Mouse (Mus musculus) CD4-positive, CD25-positive, alpha-beta regulatory T cell, adult 2 months (primary cell): ENCODE data around the gene Rrp1b.
"Not testable (repeated sequence)": the region's sequence is repeated elsewhere in the genome, so short reads cannot be mapped to it uniquely, and the experiment has no call there.

Experiments
- DNase-seq: peaks from one replicate; pipeline ENCODE4 v3.0.0-alpha.2; 2012; ENCODE audit warnings: low read depth, low spot score

The Rrp1b gene

DNA sequence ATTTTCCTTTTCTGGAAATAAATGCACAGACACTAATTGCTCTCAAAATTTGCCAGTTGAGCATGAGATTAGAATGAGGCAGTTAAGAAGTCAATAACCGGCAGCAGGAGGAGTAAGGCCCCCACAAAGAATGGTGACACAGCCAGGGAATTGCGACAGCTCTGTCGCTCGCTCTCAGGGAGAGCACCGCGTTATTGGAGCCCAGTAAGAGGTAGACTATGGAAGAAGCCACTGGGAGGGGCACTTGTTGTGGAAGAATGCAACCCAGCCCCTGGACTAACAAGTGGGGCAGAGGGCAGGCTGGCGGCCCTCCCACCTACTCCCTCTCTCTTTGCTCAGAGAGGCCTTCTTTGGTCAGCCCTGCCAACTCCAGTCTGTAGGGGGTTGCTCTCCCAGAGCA is 4.2 kb upstream of the Rrp1b start:
- DNase-seq, result no peak

DNA sequence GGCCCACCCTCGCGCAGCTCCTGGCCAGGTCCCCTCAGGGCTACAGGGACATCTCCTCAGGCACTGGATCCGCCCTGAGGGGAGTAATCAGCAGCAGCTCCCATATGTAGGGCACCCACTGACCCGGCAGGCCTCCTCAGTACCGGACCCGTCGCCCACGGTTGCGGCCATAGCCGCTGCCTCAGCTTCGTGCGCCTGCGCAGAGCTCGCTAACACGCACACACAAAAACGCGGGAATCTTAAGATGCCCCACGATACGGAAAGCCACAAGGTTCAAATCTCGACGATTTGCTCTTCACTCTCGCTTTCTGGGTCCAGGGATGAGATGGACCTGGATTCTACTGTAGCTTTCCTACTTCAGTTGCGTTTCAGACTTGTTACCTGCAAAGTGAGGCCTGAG is 1.6 kb upstream of the Rrp1b start:
- no peak for DNase-seq

DNA sequence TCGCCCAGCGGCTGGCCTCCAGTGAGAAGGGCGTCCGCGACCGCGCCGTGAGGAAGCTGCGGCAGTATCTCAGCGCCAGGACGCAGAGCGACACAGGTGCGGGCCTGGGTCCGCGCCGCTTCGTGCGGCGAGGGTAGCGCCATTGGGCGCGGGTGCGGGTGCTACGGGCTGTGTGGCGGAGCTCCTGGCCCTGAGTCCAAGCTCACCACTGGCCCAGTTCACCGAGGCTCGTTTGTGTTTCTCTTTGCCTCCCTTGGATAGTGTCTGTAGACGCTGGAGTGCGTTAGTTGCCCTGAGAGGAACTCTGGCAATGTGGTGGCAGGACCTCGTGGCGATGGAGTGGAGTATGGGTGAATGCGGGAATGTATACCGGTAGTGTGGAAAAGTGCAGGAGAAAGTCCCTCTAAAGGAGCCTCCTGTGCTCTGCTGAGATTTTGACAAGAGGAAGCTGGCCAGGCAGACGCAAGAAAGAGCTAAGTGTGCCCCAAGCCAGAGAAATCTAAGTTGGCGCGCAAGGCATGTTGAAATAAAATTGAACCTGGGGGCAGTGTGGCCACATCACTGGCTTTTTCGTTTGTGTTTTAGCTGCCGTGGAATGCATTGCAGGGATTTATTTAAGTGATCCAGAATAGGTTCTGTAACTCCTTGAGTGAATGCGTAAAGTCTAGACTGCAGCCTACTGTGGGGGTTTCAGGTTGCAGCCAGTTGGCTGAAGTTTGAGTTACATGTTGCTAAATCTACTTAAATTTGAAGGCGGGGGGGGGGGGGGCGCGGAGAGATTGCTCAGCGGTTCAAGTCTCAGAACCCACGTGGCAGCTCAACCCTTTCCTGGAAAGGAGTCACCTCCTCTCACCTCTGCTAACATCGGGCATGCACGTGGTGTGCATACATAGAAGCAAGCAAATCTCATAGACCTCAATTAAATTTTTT is 874 bp downstream of the Rrp1b start:
- peak; percentile 37 for DNase-seq

DNA sequence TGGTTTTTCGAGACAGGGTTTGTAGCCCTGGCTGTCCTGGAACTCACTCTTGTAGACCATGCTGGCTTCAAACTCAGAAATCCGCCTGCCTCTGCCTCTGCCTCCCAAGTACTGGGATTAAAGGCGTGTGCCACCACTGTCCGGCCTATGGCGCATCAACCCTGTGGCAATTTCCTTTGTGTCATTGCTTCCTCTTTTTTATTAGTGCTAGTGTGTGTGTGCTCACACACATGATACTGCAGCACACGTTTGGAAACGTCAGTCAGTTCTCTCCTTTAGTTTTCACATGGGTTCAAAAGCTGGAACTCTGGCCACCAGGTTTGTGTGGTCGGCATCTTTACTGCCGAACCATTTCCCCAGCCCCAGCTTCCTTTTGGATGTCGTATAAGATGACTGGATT is 4.4 kb downstream of the Rrp1b start:
- no peak for DNase-seq

DNA sequence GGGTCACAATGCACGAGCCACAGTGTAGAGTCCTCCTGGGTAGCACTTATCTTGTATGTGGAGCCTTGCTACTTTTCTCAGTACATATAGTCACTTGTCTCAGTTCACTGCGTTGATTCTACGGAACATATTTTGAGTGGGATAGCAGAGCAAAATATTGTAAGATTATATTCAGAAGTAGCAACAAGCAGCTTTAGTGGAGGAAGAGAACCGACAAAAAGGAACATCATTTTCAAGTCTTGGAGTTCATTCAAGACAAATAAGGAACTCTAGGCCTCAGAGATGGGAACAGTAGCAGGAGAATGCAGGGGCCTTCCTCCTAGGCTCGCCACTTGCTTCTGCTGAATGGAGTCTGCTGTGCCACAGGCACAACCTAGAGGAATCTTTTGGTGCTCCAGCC is 10.6 kb downstream of the Rrp1b start:
- no peak for DNase-seq

DNA sequence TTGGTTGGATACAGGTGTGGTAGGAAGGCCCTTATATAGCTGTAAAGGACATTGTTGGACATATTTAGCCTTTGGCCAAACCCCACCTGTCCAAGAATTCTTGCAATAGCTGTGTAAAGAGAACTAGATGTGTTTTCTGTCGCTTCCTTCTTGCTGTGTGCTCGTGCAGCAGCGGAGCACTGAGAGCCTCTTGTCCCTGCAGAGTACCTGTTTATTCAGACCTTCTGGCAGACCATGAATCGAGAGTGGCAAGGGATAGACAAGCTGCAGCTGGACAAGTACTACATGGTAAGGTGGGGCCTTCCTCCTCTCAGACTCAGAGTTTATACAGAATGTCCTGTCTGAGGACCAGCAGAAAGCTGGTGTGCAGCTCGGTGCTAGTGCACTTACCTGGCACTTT is 12.5 kb downstream of the Rrp1b start:
- DNase-seq, result no peak

DNA sequence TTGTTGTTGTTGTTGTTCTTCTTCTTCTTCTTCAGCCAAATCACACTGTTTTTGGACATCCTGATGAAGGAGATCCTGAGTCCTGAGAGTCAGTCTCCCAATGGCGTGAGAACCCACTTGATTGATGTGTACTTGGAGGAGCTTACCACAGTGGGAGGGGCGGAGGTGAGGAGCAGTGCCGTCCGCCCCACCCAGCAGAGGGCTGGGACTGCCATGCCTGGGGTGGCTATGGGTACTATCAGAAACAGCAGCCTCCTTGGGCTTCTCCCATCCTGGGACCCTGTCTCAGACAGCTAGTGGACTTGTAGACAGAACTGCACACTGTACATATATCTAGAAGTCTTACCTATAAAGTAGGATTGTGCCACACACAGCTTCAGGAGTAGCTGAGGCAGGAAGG is 14.0 kb downstream of the Rrp1b start:
- no peak for DNase-seq

DNA sequence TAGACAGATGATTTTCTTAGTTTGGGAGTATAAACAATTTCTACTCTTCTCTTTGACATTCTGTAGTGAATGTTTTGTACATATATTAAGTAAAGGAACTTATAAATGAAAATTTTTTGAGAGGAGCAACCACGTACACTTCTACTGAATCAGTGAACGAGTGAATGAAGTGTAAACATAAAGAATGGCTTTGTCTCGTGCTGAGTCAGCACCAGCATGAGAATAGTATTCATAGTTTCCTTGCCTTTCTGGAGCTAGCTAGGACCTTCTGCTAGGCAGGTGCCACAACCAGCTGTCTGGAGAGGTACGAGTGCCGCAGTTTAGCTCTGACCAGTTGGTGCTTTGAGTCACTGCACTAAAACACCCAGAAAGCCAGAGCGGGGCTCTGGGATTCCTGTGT is 14.7 kb downstream of the Rrp1b start:
- DNase-seq, result no peak

DNA sequence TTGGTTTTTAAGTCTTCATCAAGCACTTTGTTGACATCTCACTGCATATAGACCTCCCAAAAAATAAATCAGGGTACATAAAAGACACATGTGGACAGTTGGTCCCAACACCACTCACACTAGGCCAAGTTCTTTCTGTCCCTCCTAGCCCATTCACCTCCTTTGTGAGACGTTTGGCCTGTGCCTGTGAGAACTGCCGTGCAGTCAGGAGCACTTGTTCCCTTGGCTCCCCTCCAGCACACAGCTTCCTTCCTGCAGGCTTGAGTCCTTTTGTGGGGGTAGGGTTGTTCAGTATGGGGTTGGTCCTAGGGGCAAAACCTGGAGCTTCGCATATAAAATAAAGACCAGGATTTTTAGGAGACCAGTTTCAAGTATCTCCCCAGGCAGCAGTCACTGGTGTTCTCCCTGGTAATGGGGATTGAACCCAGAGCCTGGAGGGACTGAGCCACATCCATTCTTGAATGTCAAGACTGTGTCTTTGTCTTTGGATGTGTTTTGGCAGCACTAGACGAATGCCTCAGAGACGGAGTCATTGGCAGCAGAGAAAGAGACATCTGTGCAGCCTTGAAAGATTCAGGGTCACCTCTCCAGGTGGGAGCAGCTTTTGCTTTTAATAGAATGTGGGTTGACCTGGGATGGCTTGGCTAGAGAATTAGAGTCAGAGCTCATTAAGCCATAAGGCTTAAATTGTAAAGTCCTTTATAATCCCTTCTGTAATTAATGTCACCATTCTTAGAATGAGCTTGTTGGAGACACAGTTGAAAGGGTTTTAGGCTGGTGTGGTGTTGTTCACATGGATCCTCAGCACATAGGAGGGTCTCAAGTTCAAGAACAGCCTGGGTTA is 16.6 kb downstream of the Rrp1b start:
- peak; percentile 43 for DNase-seq

DNA sequence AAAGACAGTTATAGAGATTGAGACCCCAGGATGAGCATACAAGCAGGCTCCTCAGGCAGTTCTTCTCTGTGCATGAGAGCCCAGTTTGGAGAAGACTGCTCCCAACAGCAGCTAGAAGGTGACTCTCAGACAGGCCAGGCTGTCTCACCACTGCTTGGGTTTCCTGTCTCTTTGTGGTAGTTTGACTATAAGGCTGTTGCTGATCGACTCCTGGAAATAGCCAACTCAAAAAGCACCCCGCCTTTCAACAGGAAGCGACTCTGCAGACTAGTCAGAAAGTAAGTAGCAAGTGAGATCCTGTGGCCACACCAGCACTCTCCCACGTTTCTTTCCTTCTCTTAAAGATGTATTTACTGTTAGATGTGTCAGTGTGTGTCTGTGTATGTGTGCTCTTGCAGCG is 17.8 kb downstream of the Rrp1b start:
- peak; percentile 79 for DNase-seq

DNA sequence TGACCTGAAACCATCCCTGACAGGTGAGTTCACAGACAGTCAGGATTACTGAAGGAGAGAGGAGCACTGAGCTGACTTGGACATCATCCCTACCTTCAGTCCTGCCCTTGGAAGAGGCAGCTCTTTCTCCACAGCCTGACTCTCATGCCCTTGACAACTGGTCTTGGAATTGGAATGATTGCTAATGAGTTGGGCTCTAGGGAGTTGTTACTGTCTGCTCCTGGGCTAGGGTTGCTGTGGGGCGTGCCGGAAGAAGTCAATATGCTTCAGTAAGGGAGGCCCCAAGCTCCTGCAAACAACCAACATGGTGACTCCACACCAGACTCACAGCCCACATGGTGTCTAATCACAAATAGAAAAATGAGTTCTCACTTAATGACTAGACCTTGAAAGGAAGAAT is 21.9 kb downstream of the Rrp1b start:
- no peak for DNase-seq

DNA sequence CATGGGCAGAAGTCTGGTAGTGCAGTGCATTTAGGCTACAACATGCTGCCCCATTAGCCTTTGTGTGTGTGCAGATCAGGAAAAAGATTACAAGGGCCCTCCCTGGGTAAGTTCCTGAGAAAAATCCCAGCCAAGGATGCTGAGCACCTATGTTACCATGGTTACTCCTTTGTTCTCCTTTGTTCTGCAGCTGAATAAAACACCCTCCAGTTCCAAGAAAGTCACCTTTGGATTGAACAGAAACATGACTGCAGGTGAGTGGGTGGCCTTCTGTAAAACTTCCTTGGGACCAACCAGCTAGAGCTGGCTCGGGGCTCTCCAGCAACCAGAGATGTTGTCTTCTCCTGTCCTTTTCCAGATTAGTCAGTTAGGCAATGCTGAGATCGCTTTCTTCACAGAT is 23.2 kb downstream of the Rrp1b start:
- no peak for DNase-seq

DNA sequence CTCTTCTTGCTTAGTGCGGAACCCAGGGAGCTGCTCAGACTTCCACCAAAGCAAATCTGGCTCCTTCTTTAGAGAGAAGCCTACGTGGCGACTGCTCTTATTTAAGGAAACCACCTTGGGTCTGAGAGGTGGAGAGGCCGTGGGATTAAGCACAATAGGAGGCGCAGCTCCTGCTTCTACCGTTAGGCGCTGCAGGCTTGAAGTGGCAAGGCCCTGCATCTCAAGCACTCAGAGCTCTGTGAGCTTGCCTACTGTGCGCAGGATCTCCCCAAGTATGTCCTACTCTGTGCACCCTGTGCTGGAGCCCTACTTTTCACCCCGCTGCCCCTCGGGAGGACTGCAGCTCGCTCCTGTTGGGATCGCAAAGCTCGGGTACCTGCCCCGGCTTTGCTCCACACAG is 25.3 kb downstream of the Rrp1b start:
- no peak for DNase-seq

DNA sequence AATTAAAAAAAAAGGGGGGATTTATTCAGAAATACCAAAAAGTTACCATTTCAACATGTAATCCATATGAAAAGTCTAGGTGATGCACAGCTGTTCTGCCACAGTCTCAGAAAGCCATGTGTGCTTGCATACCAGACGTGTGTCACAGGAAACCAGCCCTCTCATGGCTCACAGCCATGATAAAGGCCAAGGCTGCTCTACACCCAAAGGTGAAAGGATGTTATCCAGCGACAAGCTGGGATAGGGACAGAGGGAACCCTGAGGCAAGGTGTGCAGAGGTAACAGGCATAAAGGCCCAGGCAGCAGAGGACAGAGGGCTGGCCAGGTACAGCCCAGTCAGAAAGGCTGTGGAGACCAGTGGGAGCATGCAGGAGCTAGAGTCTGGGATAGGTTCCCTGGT is 27.8 kb downstream of the Rrp1b start:
- no peak for DNase-seq

DNA sequence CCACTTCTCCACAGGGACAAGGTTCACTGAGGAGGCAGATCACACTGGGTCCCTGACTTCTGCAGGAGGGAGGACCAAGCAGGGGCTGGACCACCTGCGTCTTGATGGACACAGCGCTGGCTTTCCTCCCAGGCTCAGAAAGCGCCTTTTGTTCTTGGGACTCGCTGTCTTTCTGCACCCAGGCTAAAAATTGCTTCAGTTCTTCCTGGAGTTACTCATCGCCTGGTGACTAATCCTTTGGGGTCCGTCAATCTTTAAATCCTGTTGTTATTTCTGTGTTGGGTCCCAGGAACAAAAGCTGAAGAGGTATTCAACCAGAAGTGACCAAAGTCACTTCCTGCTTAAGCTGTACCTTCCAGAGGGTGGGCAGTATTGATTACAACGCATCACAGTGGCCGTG is 28.9 kb downstream of the Rrp1b start:
- DNase-seq, result not testable (repeated sequence)

DNA sequence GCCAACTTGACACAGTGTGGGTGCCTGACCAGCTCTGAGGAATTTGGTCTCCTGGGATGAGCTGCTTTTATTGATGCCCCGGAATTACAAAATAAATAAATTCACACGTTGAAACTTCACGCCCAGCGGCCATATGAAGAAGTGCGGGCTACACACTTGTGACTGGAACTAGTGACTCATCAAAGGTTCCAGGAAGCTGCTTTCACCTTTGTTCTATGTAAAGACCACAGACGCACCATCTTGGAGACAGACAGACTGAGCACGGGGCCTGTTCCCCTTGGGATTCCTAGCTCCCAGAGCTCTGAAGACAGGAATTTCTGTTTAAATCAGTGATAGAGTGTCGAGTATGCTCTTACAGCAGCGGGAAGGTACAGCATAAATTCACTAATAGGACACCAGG is 31.6 kb downstream of the Rrp1b start:
- DNase-seq, result peak; percentile 70

DNA sequence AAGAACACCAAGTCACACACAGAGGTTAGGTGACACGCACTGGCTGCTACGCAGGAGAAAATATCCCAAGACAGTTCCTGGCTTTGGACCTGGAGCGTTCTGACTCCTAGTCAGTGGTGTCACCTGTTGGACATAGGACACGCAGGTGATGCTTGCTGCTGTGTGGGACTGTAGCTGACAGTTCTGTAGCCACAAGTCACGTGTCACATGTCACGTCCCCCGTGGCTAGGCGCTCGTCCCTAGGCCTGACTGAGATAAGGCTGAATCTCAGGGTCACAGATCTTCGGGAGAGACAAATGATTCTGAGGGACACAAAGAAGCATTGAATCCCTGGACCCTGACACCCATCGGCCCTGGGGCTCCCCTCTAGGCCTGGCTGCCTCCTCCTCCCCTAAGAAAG is 32.5 kb downstream of the Rrp1b start:
- no peak for DNase-seq

DNA sequence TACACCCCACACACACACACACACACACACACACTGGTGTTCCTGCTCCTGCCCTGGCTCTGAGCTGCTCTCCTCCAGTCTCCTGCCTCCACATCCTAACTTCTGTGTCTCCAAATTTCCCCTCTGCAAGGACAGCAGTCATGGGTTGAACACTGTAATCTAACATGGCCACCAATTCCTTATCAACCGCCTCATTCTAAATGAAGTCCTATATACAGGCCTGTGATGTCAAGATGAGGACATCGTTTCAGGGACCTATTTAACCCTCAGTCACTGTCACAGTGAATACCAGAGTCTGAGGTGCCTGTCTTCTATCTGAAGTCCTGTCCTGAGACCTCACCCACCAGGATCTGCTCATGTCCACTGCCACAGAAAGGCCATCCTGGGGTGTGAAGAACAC is 32.9 kb downstream of the Rrp1b start:
- no peak for DNase-seq

DNA sequence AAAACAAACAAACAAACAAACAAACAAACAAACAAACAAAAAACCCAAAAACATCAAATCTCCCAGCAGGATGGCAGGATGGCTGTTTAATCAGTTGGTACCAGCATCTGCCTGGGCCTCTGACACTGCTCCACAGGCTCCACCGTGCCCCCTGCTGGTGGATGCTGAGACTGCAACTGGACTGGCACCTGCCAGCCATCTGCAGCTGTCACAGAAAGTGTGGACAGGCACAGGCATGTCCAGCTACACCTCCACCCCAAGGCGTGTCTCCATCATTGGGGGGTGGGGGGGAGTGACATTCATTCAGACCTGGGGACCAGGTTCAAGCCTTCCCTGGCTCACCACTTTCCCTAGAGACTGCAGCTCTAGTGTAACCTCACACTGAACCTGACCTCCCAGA is 37.5 kb downstream of the Rrp1b start:
- DNase-seq, result peak; percentile 90

DNA sequence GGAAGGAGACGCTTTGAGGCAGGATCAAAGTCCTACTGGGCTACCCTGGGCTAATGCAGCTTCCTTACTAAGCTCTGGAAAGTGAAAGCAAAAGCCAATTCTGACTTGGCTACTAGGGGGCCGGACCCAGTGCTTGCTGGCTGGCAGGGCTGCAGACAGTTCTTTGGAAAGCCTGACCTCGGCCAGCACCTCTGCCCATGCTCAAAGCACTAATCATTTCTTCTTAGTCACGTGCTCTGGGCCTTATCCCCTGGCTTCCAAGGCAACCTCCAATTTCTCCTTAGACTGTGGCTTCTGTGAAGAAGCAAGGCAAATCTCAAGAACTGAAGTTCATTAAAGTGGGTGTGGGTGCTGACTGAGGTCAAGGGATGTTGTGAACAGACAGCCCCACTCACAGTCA is 38.8 kb downstream of the Rrp1b start:
- no peak for DNase-seq

DNA sequence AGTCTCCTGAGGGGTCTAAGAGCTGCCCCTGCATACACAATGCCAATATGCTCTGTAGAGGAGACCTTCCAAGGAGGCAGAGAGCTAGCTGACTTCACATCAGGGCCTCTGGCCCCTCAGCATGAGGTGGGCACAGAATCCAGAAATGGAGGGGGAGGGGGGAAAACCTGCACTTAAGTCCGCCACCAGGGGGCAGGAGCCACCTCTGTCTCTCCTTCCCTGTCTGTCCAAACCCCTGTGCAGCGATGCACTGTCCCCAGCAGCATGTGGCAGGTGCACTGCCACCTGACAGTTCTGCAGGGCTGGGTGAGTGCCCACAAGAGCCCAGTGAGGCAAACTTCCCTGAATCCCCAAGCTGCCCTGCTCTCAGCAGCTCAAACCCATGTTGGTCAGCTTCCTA is 39.3 kb downstream of the Rrp1b start:
- DNase-seq, result peak; percentile 72

DNA sequence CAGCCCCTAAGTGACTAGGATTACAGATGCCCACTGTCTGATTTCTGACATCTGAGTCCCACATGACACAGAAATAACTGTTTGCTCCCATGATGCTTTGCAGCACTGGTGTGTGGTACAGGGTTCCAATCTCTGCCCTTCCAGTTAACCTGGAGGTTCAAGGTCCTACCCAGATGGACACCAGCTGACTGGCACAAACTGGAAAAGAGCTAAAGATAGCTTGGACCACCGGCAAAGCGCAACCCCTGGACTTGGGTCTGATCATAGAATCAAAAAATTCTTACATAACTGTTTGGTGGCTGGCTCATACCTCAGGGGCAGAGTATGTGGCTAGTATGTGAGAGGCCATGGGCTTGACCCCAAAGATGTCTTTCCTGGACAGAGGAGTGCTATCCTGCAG is 47.5 kb downstream of the Rrp1b start:
- DNase-seq, result no peak

DNA sequence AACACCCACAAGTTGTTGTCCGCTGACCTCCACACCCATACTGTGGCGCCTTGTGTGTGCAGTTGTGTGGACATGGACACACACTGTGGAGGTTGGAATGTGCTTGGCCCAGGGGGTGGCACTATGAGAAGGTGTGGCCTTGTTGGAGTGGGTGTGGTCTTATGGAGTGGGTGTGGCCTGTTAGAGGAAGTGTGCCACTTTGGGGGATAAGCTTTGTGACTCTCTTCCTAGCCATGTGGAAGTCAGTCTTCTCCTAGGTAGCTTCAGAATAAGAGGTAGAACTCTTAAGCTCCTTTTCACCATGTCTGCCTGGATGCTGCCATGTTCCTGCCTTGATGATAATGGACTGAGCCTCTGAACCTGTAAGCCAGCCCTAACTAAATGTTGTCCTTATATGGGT is 51.2 kb downstream of the Rrp1b start:
- no peak for DNase-seq
